Mouse (Mus musculus): Measurements from ENCODE around the gene Plppr3. TPM values are rescaled to one million over a fixed set of nuclear protein-coding genes. Genes with fewer than 3 reads are reported as not detected.

Plppr3 gene
- total RNA-seq, 2 experiments from 2014 or later = 3.4 to 4.3 TPM

DNA sequence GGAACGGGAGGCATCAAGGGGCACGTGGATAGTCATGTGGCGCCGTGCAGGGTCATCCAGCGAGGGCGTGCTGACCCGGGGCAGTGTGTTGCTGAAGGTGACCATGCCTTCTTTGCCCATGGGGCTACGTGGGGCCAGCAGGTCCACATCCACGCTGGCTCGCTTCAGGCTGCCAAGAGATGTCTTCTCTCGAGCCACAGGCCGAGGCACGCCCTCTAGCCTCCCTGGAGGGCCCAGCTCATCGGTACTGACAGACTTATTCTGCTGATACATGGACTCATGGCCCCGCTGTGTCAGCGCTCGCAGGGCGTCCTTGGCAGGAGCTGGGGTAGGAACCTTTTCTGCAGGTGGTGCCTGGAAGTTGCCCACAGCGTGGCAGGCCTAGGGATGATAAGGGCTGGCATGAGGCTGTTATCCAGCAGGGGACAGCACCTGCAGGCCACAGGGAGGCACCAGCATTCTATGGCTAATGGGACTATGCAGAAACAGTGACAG lies 8.6 kb downstream of the Plppr3 start:
- peak; percentile 51 for DNase-seq

DNA sequence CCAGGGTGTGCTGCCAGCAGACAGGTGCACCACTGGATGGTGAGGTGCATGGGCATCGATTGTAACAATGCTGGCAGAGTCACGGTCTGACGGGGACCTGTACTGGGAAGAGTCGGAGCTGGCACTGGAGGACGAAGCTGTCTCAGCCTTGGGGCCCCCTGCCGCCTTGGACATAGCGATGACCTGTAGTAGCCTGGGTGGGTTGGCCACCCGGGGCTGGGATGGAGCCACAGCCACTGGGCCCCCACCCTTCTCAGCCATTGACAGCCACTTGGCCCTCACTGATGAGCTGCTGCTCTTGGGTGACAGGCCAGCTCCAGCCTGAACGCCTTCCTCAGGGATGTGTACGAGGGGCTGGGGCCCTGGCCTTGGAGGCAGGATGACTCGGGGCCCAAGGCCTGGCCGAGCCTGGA lies 9.2 kb downstream of the Plppr3 start:
- DNase-seq = no peak

DNA sequence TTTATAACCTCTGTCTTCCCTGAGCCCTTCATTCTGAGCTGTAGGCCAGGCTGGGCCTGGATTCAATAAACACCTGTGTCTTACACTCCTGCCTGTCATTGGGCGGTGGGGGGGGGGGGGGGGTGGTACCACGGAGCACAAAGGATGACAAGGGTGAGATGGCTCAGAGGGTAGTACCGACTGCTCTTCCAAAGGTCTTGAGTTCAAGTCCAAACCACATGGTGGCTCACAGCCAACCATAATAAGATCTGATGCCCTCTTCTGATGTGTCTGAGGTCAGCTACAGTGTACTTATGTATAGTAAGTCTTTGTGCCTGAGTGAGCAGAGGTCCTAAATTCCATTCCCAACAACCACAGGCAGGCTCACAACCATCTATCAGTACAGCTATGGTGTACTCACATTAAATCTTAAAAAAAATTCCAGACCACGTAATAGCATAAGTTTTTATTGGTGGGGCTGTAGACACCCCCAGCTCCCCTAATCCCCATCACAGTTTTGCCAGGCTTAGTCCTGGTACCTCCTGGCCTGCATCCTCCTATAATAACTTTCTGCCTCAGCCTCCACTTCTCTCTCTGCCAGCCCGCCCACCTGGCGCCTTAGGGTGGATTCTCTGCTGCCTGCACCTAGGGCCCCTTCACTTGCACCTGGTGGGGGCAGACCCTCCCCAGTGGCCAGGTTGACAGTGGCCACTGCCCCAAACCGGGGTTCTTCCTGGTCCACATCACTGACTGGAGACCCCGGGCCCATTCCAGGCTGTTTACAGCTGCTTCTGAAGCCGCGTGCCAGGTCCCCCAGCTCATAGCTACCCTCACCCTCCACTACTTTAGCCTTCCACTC lies 9.9 kb downstream of the Plppr3 start:
- DNase-seq = no peak

DNA sequence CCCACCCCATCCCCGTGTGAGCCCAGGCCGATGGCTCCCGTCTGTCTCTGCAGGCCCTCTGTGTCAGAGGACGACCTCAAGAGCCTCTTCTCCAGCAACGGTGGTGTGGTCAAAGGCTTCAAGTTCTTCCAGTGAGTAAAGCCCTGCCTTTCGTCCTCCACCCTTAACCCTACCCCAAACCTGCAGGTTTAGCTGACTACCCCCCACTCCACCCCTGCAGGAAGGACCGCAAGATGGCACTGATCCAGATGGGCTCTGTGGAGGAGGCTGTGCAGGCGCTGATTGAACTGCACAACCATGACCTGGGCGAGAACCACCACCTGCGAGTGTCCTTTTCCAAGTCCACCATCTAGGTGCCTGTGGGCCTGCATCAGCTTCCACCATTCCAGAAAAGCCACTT lies 11.5 kb downstream of the Plppr3 start:
- DNase-seq = no peak

DNA sequence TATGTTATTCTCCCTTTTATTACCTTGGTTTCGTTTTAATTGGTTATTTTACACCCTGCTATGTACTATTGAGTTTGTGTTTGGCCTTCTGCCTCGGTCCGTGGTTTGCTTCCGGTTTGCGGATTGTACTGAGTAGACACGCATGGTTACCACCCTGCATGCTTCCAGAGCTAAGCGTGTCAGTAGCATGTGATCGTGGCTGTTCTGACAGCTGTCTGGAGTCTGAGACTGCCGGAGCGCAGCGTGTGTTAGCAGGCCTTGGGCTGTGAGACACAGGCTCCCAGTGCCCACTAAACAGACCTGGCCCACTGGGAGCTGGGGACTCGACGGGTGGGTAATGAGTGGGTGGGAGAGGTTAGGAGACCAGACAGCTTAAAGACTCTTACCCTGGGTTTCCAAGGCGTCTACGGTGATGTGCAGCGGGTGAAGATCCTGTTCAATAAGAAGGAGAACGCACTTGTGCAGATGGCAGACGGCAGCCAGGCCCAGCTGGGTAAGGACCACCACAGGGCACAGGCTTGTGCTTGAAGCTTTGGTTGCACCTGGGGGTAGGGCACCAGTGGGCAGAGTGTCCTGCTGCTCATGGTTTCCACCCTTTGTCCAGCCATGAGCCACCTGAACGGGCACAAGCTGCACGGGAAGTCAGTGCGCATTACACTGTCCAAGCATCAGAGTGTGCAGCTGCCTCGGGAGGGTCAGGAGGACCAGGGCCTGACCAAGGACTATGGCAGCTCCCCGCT lies 12.2 kb downstream of the Plppr3 start:
- no peak for DNase-seq

DNA sequence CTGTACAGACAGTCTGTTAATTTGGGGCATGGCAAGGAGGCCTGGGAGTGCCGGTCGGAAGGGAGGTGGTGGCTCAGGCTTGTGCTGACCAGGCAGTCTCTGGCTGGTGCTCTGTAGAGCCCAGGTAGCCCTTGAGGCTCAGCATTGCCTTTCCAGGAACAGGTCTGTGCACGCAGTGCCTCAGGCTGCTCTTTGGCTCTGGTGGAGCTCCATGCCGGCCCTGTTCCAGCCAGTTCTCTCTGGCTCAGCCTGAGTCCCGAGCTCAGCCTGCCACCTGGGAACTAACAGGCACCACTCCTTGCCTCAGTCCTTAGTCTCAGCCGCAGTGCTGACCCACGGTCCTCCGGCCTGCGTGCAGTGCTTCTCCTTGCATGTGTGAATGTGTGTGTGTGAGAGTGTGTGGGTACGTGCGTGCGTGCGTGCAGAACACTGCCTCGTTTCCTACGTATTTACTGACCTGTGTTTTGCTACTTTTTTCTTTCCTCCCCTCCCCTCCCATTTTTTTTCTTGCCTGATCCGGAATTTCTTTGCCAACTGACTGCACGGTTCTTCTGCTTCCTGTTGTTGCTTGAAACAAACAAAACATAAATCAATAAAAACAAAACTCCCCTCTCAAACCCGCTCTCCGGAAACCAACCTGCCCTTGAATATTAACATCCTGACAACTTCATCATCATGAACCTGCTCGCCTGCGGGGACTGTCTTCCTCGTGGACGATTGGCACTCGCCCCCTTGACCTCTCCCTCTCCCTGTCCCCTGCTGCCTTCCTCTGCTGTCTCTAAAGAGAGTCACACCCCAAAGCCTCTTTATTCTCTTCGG lies 13.0 kb downstream of the Plppr3 start:
- DNase-seq = peak; percentile 45

DNA sequence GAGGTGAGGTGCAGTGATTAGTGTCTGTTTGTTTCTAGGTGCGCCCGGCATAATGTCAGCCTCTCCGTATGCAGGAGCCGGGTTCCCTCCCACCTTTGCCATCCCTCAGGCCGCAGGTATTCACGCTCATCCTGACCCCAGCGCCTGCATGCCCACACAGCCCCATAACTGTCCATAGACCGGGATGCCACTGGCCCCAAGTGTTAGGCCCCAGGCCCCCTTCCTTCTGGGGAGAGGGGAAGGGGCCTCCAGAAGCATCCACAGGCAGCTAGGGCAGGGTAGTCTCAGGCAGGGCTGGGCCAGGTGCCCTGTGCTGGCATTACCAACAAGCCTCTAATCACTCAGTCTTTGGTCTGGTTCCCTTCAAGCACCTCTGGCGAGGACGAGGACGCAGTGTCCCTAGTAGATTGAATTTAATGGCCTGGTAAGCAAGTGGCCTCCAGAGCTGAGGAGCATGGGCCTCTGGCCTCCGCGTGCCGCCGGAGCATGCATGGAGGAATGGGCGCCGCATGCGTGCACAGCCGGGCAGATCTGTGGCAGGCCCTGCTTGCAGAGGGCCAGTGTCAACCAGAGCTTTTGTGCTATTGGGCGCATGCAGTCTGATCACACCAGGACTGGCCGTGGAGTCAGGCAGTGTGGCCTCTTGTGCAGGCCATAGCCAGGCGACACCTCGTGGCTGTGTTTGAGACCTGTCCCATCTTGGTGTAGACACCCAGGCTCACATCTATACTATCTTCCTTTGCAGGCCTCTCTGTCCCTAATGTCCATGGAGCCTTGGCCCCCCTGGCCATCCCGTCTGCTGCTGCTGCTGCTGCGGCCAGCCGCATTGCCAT lies 14.1 kb downstream of the Plppr3 start:
- DNase-seq = no peak

DNA sequence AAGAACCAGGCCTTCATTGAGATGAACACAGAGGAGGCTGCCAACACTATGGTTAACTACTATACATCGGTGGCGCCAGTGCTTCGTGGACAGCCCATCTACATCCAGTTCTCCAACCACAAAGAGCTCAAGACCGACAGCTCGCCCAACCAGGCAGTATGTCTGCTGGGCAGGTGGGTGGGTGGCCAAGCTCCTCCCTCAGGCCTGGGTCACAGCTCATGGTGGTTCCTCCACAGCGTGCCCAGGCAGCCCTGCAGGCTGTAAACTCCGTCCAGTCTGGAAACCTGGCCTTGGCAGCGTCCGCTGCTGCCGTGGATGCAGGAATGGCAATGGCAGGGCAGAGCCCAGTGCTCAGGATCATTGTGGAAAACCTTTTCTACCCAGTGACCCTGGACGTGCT lies 15.3 kb downstream of the Plppr3 start:
- no peak for DNase-seq

DNA sequence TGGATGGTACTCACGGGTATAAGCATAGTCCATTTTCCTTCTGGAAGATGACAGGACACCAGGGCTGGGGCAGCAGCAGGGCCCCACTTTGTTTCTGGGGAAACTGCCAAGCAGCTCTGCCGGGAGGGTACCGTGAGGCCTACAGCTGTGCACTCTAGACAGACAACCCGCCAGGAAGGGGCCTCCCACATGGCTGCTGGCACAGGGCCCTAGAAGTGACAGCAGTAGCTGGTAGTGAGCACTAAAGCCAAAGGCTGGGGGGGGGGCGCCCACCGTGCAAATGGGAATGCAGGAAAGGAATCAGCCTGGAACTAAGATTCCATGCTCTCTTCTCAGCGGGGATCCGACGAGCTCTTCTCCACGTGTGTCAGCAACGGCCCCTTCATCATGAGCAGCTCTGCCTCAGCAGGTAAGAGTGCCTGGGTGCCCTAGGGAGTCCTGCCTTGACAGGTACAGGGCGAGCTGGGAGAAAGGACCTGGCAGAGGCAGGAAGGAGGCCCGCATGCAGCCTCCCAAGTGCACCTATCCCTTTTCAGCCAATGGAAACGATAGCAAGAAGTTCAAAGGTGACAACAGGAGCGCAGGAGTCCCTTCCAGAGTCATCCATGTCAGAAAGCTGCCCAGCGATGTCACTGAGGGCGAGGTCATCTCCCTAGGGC lies 15.9 kb downstream of the Plppr3 start:
- peak; percentile 78 for DNase-seq

DNA sequence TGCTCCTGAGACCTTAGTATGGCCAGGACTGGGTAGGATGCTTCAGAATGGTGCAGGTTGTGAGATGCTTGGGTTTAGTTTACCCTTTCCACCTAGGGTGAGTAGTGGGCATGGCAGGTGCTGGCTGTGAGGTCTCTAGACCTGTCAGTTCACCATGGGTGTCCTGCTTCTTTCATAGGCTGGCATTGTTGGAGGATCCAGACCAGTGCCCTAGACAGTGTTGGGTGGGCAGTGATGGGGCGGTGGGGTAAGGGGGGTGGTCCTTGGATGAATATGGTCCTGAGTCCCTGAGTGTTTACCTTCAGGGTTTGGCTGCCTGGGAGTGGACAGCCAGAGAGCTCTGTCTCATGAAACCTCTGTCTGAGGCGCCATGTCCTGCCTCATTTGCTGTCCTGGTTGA lies 16.5 kb downstream of the Plppr3 start:
- no peak for DNase-seq

DNA sequence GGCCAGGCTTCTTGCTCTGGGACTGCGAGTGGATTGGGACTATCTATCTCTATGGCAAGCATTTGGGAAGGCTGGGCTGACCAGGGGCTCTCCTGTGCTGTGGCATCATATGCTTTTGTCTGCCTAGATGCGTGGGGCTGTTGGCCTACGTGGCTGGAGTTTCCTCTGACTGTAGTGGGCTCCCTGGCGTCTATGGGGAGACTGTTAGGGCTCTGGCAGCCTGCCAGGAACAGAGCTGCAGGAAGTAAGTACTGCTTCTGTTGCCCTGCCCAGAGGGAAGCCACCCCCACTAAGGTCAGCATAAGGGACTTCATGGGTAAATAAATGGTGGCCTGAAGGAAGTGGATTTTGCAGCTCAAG lies 17.0 kb downstream of the Plppr3 start:
- peak; percentile 78 for DNase-seq

DNA sequence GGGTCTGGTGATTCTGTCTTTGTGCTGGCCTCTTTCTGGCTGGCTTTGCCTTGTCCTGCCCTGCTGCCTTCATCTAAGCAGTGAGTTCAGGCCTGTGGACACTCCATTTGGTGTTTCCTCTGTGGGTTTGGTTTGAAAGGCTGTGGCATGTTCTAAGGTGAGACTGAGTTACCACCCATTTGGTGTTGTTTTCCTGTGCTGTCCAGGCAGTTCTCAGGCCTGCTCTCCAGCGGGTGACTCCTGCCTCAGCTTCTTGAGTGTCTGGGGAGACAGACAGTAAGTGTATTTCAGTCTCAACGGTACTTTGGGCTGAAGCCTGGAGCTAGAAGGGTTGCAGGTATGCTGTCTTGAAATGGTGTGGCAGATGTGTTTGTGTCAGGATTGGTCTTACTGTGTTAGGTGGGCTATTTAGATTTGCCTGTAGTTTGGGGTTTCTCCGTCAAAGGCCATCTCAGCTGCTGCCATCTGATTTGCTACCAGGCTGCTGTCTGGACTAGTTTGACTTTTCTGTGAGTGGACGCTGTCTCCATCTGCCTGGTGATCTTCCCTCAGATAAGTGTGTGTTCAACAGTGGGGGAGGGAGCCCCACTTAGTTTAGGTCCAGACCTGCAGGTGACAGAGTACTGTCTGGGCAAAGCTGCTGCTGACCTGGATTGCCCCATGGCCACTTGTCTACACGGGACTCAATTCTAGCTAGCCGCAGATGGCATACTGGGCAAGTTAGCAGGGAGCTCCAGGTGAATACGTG lies 17.6 kb downstream of the Plppr3 start:
- DNase-seq = no peak

DNA sequence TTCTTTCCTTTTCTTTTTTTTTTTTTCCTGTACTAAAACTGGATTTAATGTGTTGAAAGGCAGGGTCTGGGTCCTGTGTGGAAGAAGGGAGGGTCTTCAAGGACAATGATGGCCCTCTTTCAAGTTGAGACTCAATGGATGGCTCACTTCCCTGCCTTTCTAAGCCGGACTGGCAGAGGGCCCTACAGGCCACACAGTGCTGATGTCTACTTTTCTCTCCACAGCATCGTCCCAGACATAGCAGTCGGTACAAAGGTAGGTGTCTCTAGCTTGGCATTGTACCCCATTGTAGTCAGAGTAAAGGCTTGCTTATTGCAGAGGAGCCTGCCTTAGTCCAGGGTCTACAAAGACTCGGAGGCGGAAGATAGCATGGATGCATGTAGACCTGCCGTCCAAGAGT lies 18.2 kb downstream of the Plppr3 start:
- no peak for DNase-seq

DNA sequence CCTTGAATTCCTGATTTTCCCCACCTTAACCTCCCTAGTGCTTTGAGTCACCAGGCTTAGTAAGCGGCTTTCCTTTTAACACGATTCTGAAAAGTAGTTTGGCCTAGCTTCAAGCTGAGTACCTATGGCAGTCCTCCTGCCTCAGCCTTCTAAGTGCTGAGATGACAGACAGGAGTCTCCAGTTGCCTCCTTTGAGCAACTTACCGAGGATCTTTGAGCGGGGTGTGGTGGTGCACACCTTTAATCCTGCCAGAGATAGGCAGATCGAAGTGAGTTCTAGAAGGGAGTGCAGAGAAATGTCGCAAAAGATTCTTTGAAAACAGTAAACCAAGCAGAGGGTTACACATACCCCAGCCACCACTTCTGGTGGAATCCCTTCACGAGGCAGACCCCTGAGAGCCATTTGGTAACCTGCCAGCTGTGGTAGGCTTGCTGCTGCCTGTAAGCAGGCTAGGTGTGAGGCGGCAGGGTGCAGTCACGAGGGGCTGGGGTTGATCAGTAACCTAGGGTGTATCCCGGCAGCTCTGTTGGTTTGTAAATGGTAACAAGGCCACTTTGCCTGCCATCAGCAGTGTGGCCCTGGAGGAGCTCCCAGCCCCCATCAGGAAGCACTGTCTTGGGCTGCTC lies 18.8 kb downstream of the Plppr3 start:
- DNase-seq = peak; percentile 61

DNA sequence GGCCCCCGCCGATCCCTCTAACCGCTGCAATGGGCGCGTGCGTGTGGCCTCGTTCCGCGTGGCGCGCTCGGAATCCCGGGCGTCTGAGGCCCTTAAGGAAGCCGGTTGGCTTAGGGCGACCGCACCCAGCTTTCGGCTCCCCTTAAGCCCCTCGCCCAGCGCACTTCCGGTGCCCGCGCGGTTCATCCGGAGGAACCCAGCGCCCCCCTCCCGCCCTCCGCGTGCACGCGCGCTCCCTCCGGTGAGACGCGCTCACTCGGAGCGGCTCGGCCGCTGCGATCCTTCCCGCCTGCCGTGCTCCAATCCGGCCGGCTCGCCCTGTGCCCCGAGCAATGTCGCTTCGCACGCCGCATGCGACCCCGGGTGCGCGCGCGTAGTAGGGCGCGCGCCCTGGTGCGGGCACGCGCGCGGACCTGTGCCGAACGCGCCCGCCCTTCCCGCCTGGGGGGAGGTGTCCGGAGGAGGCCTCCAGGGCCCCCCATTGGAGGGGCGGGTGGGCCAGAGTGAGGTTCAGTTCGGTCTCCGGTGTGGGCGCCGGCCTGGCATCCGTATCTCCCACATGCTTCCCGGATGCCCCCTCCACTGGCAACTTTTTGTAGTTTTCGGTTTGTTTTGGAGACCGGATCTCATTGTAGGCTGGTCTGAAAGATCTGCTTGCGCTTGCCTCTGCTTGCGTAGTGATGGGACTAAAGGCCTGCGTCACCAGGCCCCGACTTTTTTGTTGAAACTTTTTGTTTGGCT lies 19.5 kb downstream of the Plppr3 start:
- peak; percentile 80 for DNase-seq

DNA sequence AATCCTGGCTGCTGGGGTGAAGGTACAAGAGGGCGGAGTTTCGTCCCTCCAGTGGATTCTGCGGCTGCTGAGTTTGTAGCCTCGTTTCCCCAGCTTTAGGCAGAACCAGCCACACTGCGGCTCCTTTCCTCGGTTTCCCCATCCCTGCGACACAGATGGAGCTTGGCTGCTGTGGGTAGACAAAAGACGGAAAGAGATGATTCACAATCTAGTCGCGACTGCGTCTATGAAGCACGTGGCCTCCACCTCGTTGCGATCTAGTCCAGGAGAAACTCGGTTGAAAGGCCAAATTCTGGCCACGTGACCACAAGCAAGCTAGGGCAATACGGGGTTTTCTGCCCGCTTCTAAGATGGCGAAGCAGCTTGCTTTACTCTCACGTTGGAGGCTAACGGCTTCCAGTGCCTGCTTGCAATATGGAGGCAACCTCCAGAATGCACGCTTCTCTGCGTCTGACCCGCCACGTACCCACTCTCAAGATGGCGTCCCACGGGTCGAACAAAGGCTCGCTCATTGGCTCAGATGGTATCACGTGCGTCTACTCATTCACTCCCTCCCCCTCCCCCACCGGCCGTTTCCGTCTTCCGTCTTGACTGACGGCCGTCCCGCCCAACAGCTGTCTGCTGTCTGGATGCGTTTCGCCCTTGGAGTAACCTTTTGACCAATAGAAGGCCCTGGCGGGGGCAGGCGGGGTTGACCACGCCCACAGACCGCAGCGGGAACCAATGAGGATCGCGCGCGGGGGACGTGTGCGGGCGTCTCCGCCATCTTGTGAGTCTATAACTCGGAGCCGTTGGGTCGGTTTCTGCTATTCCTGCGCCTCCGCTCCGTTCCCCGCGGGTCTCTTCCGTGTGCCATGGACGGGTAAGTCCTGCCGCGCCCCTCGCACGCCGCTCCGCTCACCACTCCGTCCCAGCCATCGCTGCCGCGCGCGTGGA lies 20.3 kb downstream of the Plppr3 start, which contains the start of gene Ptbp1:
Gene Ptbp1, plus strand, starts transcription at position 568 of the 936 bp plus-strand sequence.
- peak; percentile 100 for DNase-seq

DNA sequence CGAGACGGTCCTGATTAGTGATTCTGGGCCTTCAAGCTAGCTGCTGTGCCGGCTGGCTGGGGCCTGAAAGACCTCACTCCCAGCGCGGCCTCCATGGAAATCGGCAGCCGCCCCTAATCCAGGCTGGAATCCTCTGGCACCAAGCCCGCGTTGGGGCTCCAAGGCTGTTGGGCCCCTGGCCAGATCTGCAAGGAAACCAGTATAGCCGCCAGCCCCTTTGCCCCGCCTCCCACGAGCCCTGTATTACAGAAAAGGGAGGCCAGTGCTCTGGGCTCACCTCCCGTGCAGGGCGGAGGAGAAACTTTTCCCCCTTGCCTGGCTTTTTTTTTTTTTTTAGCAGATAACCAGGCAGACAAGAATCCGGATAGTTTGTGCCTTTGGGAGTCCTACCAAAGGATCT lies 21.0 kb downstream of the Plppr3 start:
- DNase-seq = peak; percentile 99

DNA sequence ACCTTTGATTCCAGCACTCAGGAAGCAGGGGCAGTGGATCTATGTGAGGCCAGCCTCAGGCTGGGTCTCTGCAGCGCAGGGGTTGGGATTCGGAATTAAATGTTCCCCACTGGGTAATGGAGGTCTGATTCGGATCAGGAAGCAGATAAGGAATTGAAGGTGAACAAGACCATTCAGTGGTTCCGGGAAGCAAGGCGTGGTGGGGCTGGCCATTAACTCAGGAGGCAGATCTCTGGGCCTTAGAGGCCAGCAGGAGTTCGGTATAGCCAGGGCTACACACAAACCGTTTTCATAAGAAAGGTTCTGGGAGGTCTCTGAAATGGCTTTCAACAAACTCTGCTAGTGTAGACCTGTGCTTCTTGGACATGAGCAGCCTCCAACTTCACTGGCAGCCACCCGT lies 21.6 kb downstream of the Plppr3 start:
- DNase-seq = no peak

Data from adrenal gland, postnatal 10 days (tissue).